Mouse (Mus musculus) forebrain, embryonic 14.5 days (tissue): Measurements from ENCODE around the gene Per2. TPM values are rescaled to one million over a fixed set of nuclear protein-coding genes. Genes with fewer than 3 reads are reported as not detected.
A peak's percentile ranks its signal among the peaks of the same experiment; 100 is the strongest.
"Not testable (repeated sequence)": the region's sequence is repeated elsewhere in the genome, so short reads cannot be mapped to it uniquely, and the experiment has no call there.

Experiments
- ATAC-seq: fragments of 200-750 bp; cut with Nextera tagmentation; 2 replicates; pipeline ENCODE4 v1.8.0; 2017; ENCODE audit warnings: mild to moderate bottlenecking, moderate library complexity
- DNase-seq: peaks from one replicate; pipeline ENCODE4 v3.0.0-alpha.2; 2015; ENCODE audit warnings: low spot score
- H3K27ac ChIP-seq: fragments of 300-500 bp; sonication (generic); 2 replicates; pipeline ENCODE4 v1.5.1; 2014; ENCODE audit warnings: low read depth, mild to moderate bottlenecking, control low read depth, low read length, moderate library complexity
- H3K27me3 ChIP-seq: fragments of 300-500 bp; sonication (generic); replicated peaks from 2 replicates; pipeline ENCODE4 v1.6.1; 2014; ENCODE audit warnings: low read length, control low read depth, mixed read lengths; ENCODE audit not compliant: control insufficient read depth, insufficient read depth
- H3K36me3 ChIP-seq: fragments of 300-500 bp; sonication (generic); 2 replicates; pipeline ENCODE4 v1.6.1; 2014; ENCODE audit warnings: low read length, control low read depth; ENCODE audit not compliant: control insufficient read depth, insufficient read depth
- H3K4me1 ChIP-seq: fragments of 300-500 bp; sonication (generic); 2 replicates; pipeline ENCODE4 v1.6.1; 2014; ENCODE audit warnings: antibody characterized with exemption, low read length, control low read depth; ENCODE audit not compliant: control insufficient read depth, insufficient read depth
- H3K4me2 ChIP-seq: fragments of 300-500 bp; sonication (generic); 2 replicates; pipeline ENCODE4 v1.6.1; 2014; ENCODE audit warnings: mild to moderate bottlenecking, control low read depth, low read length
- H3K4me3 ChIP-seq: fragments of 300-500 bp; sonication (generic); 2 replicates; pipeline ENCODE4 v1.5.1; 2014; ENCODE audit warnings: low read depth, low read length, control low read depth
- H3K9ac ChIP-seq: fragments of 300-500 bp; sonication (generic); 2 replicates; pipeline ENCODE4 v1.6.1; 2014; ENCODE audit warnings: mild to moderate bottlenecking, low read length, control low read depth, moderate library complexity
- H3K9me3 ChIP-seq: fragments of 300-500 bp; sonication (generic); replicated peaks from 2 replicates; pipeline ENCODE4 v1.6.1; 2016; ENCODE audit warnings: low read length, control low read depth, mixed read lengths; ENCODE audit not compliant: control insufficient read depth
- WGBS: fragments of 180-500 bp; shearing (Covaris S2); extraction: QIAGEN DNeasy Blood & Tissue Kit; methylation state at CpG from one replicate; pipeline ENCODE4 v1.1.7; 2014; 5-methylcytosine and 5-hydroxymethylcytosine counted together
- polyA plus RNA-seq: library from polyadenylated mRNA; unstranded; fragments of >200 nt; fragmentation: Nextera tagmentation; extraction: Ambion mirVana; gene quantifications from 2 replicates; pipeline ENCODE4 v1.2.1, GENCODE M21; 2014

Gene Per2
- polyA plus RNA-seq, 1 experiment from 2014 or later: 2.6 TPM

GRCm38 (mm10) chr1:91485422-91485821, 26.3 kb upstream of the Per2 start:
- DNase-seq (no peak), ATAC-seq (no peak)
- H3K9me3 ChIP-seq: no peaks in the 10 kb centered on the region
- no peak overlapping the region for H3K4me3 ChIP-seq
- 73% methylated on average over 3 of the region's 3 CpGs for WGBS
- H3K9ac ChIP-seq: no peak overlapping the region
- H3K27ac ChIP-seq: no peak overlapping the region
- no peak overlapping the region for H3K4me2 ChIP-seq
- H3K4me1 ChIP-seq: no peaks in the 10 kb centered on the region
- H3K36me3 ChIP-seq: no peaks in the 10 kb centered on the region
- H3K27me3 ChIP-seq: no peaks in the 10 kb centered on the region

GRCm38 (mm10) chr1:91484011-91484346, 24.9 kb upstream of the Per2 start:
- Histone ChIP-seq H3K4me1 (no peaks in the 10 kb centered on the region), H3K9ac (no peak overlapping the region), H3K27ac (no peak overlapping the region), H3K4me2 (no peak overlapping the region), H3K27me3 (no peaks in the 10 kb centered on the region), H3K36me3 (no peaks in the 10 kb centered on the region), H3K9me3 (no peaks in the 10 kb centered on the region), H3K4me3 (no peak overlapping the region)
- DNase-seq: no peak
- ATAC-seq: no peak
- WGBS: 80% methylated on average over 5 of the region's 5 CpGs

- DNase-seq: peak; percentile 87
- no peak overlapping the region for H3K4me3 ChIP-seq
- ATAC-seq: peak; percentile 77
- no peak overlapping the region for H3K27ac ChIP-seq
- H3K9ac ChIP-seq: no peak overlapping the region
- H3K27me3 ChIP-seq: no peaks in the 10 kb centered on the region
- no peaks in the 10 kb centered on the region for H3K36me3 ChIP-seq
- 51% methylated on average over 10 of the region's 10 CpGs for WGBS
- H3K4me1 ChIP-seq: no peaks in the 10 kb centered on the region
- H3K4me2 ChIP-seq: no peak overlapping the region
- no peaks in the 10 kb centered on the region for H3K9me3 ChIP-seq
Measured at GRCm38 (mm10) chr1:91483304-91484010, 24.3 kb upstream of the Per2 start.

- WGBS: 81% methylated on average over 7 of the region's 7 CpGs
- H3K4me1 ChIP-seq: no peaks in the 10 kb centered on the region
- no peak overlapping the region for H3K4me3 ChIP-seq
- H3K9me3 ChIP-seq: no peaks in the 10 kb centered on the region
- H3K4me2 ChIP-seq: no peak overlapping the region
- H3K9ac ChIP-seq: no peak overlapping the region
- no peaks in the 10 kb centered on the region for H3K36me3 ChIP-seq
- ATAC-seq (no peak), DNase-seq (no peak)
- H3K27ac ChIP-seq: no peak overlapping the region
- no peaks in the 10 kb centered on the region for H3K27me3 ChIP-seq
Measured at GRCm38 (mm10) chr1:91482616-91483211, 23.6 kb upstream of the Per2 start.

GRCm38 (mm10) chr1:91478958-91479357, 19.8 kb upstream of the Per2 start:
- no peak for ATAC-seq
- H3K9ac ChIP-seq: no peak overlapping the region

GRCm38 (mm10) chr1:91478145-91478544, 19.0 kb upstream of the Per2 start:
- ATAC-seq, H3K4me3 ChIP-seq, H3K9me3 ChIP-seq, H3K36me3 ChIP-seq, DNase-seq, H3K27ac ChIP-seq, H3K9ac ChIP-seq, H3K27me3 ChIP-seq, H3K4me2 ChIP-seq, H3K4me1 ChIP-seq: not testable (repeated sequence)
- WGBS: 94% methylated on average over 8 of the region's 13 CpGs

More at GRCm38 (mm10) chr1:91478958-91479357, 19.8 kb upstream of the Per2 start:
- no peaks in the 10 kb centered on the region for H3K4me1 ChIP-seq
- H3K27me3 ChIP-seq: no peaks in the 10 kb centered on the region
- WGBS: 100% methylated on average over 1 of the region's 1 CpGs
- H3K36me3 ChIP-seq: no peaks in the 10 kb centered on the region
- no peak for DNase-seq
- no peak overlapping the region for H3K27ac ChIP-seq
- H3K4me2 ChIP-seq: no peak overlapping the region
- no peaks in the 10 kb centered on the region for H3K9me3 ChIP-seq
- H3K4me3 ChIP-seq: no peak overlapping the region

GRCm38 (mm10) chr1:91469888-91470419, 10.8 kb upstream of the Per2 start:
- H3K36me3 ChIP-seq: no peaks in the 10 kb centered on the region
- H3K4me3 ChIP-seq: no peak overlapping the region
- no peaks in the 10 kb centered on the region for H3K27me3 ChIP-seq
- 87% methylated on average over 4 of the region's 4 CpGs for WGBS
- H3K4me1 ChIP-seq: no peaks in the 10 kb centered on the region
- no peak for ATAC-seq
- no peak overlapping the region for H3K27ac ChIP-seq
- H3K9ac ChIP-seq: no peak overlapping the region
- H3K4me2 ChIP-seq: no peak overlapping the region
- DNase-seq: no peak
- no peaks in the 10 kb centered on the region for H3K9me3 ChIP-seq

- Histone ChIP-seq H3K27ac (no peak overlapping the region), H3K36me3 (no peaks in the 10 kb centered on the region), H3K27me3 (no peaks in the 10 kb centered on the region), H3K4me2 (no peak overlapping the region), H3K9me3 (no peaks in the 10 kb centered on the region), H3K4me1 (peaks cover 3% of the 10 kb centered on the region; the same call in 1 of the 2 replicates), H3K4me3 (no peak overlapping the region), H3K9ac (no peak overlapping the region)
- no peak for DNase-seq
- no peak for ATAC-seq
- WGBS: 85% methylated on average over 6 of the region's 6 CpGs
Measured at GRCm38 (mm10) chr1:91466186-91466585, 7.1 kb upstream of the Per2 start.

GRCm38 (mm10) chr1:91465244-91465643, 6.1 kb upstream of the Per2 start:
- Histone ChIP-seq H3K9me3 (no peaks in the 10 kb centered on the region), H3K4me3 (no peak overlapping the region), H3K36me3 (no peaks in the 10 kb centered on the region), H3K9ac (no peak overlapping the region), H3K4me2 (no peak overlapping the region), H3K27me3 (no peaks in the 10 kb centered on the region), H3K27ac (no peak overlapping the region), H3K4me1 (peaks cover 4% of the 10 kb centered on the region)
- WGBS: 11% methylated on average over 1 of the region's 1 CpGs
- DNase-seq (no peak), ATAC-seq (no peak)
